In genomic region chr11:32956993-32957392, GRCm38 (mm10) we compare ENCODE assay signal across 8 mouse cellular contexts.
A peak's percentile ranks its signal among the peaks of the same experiment; 100 is the strongest.
DNase-seq lines count a peak whose midpoint lies in the region; ATAC-seq and TF ChIP-seq lines count a peak whose summit lies in the region.
"Had no signal": no experiment of that assay in that cellular context is flagged by ENCODE, and none has a peak within 500 bp of the region (broad histone marks: within the 10 kb centered on the region; RNA-seq: fewer than 3 reads in every experiment).

No protein-coding gene starts in this region.

- no peaks in the 10 kb centered on the region for H3K9me3 ChIP-seq in ES-Bruce4 (replicated peaks; ENCODE audit: control insufficient read depth, insufficient read depth, low read length, poor library complexity, severe bottlenecking)
- no peaks in the 10 kb centered on the region for H3K9me3 ChIP-seq in embryonic facial prominence, embryonic 11.5 days (replicated peaks; ENCODE audit: control insufficient read depth, low read length)
- no peaks in the 10 kb centered on the region for H3K9me3 ChIP-seq in midbrain, postnatal 0 days (ENCODE audit: low read length)
- H3K9me3 ChIP-seq: liver, embryonic 15.5 days had no signal

- 26% methylated on average over 7 of the region's 7 CpGs for WGBS in embryonic facial prominence, embryonic 11.5 days
- 38% methylated on average over 7 of the region's 7 CpGs for WGBS in midbrain, postnatal 0 days

- no peak overlapping the region for H3K27ac ChIP-seq in ES-Bruce4 (ENCODE audit: insufficient read depth, low read length)
- no peak overlapping the region for H3K27ac ChIP-seq in embryonic facial prominence, embryonic 11.5 days (replicated peaks; ENCODE audit: low read depth, low read length)
- H3K27ac ChIP-seq in midbrain, postnatal 0 days (ENCODE audit: low read depth, low read length), result no peak overlapping the region
- H3K27ac ChIP-seq: liver, embryonic 15.5 days had no signal

- no peak for TF ChIP-seq POLR2A in ES-Bruce4 (IDR thresholded peaks at IDR 0.05; ENCODE audit: insufficient read depth, low read length)

- DNase-seq in adrenal gland, adult 8-10 months, result peak; percentile 16
- peak; percentile 60 for DNase-seq in embryonic facial prominence, embryonic 11.5 days (ENCODE audit: low spot score)
- DNase-seq in heart, postnatal 4 days, result peak; percentile 65
- peak; percentile 41 to 44 for DNase-seq in layer of hippocampus, postnatal 25 days (ENCODE audit: extremely low spot score in 1 of 2, low spot score in 1 of 2)
- DNase-seq in midbrain, postnatal 0 days (ENCODE audit: low spot score), result peak; percentile 57

- H3K27me3 ChIP-seq in ES-Bruce4 (ENCODE audit: control insufficient read depth, insufficient read depth, low read length, poor library complexity, severe bottlenecking), result no peaks in the 10 kb centered on the region
- no peaks in the 10 kb centered on the region for H3K27me3 ChIP-seq in embryonic facial prominence, embryonic 11.5 days (ENCODE audit: control insufficient read depth, insufficient read depth, low read length)
- no peaks in the 10 kb centered on the region for H3K27me3 ChIP-seq in midbrain, postnatal 0 days (ENCODE audit: insufficient read depth, low read length)
- H3K27me3 ChIP-seq: liver, embryonic 15.5 days had no signal

- no peak overlapping the region for H3K9ac ChIP-seq in ES-Bruce4 (ENCODE audit: low read depth, poor library complexity, severe bottlenecking)
- H3K9ac ChIP-seq in embryonic facial prominence, embryonic 11.5 days (replicated peaks; ENCODE audit: low read length), result no peak overlapping the region
- no peak overlapping the region for H3K9ac ChIP-seq in midbrain, postnatal 0 days (replicated peaks; ENCODE audit: low read length, poor library complexity, severe bottlenecking)
- H3K9ac ChIP-seq: liver, embryonic 15.5 days had no signal

- no peak for ATAC-seq in embryonic facial prominence, embryonic 11.5 days (replicated peaks; ENCODE audit: insufficient number of reproducible peaks, low FRiP score, low TSS enrichment, low read depth)
- ATAC-seq in midbrain, postnatal 0 days (ENCODE audit: low FRiP score), result no peak
- no peak for ATAC-seq in megakaryocyte-erythroid progenitor cell, adult 5-6 weeks (replicated peaks; ENCODE audit: low FRiP score, low TSS enrichment, poor library complexity, severe bottlenecking)

- no peak overlapping the region for H3K4me2 ChIP-seq in embryonic facial prominence, embryonic 11.5 days (ENCODE audit: low read depth, low read length)
- H3K4me2 ChIP-seq in midbrain, postnatal 0 days (ENCODE audit: low read depth, low read length, poor library complexity, severe bottlenecking), result no peak overlapping the region
- H3K4me2 ChIP-seq: liver, embryonic 15.5 days had no signal

- H3K4me1 ChIP-seq in ES-Bruce4 (ENCODE audit: control insufficient read depth, insufficient read depth, low read length), result no peaks in the 10 kb centered on the region
- no peaks in the 10 kb centered on the region for H3K4me1 ChIP-seq in embryonic facial prominence, embryonic 11.5 days (ENCODE audit: control insufficient read depth, insufficient read depth, low read length)
- no peaks in the 10 kb centered on the region for H3K4me1 ChIP-seq in midbrain, postnatal 0 days (ENCODE audit: insufficient read depth, low read length)
- H3K4me1 ChIP-seq: liver, embryonic 15.5 days had no signal

- TF ChIP-seq EP300 in ES-Bruce4 (IDR thresholded peaks at IDR 0.05; ENCODE audit: insufficient read depth, low read depth, low read length), result no peak

- H3K36me3 ChIP-seq in ES-Bruce4 (ENCODE audit: control insufficient read depth, insufficient read depth, low read length, poor library complexity, severe bottlenecking), result no peaks in the 10 kb centered on the region
- no peaks in the 10 kb centered on the region for H3K36me3 ChIP-seq in embryonic facial prominence, embryonic 11.5 days (replicated peaks; ENCODE audit: control insufficient read depth, insufficient read depth, low read depth, low read length)
- no peaks in the 10 kb centered on the region for H3K36me3 ChIP-seq in midbrain, postnatal 0 days (ENCODE audit: insufficient read depth, low read length)
- H3K36me3 ChIP-seq: liver, embryonic 15.5 days had no signal

- H3K4me3 ChIP-seq in ES-Bruce4 (ENCODE audit: low read depth, low read length), result no peak overlapping the region
- H3K4me3 ChIP-seq in embryonic facial prominence, embryonic 11.5 days (ENCODE audit: low read depth, low read length), result no peak overlapping the region
- H3K4me3 ChIP-seq in midbrain, postnatal 0 days (ENCODE audit: low read depth, low read length), result no peak overlapping the region
- H3K4me3 ChIP-seq: liver, embryonic 15.5 days had no signal

- TF ChIP-seq CTCF in ES-Bruce4 (IDR thresholded peaks at IDR 0.05; ENCODE audit: low read depth, low read length), result peak; percentile 65
- TF ChIP-seq CTCF in midbrain, postnatal 0 days (IDR thresholded peaks at IDR 0.05), result peak; percentile 78
